Mouse (Mus musculus) CD4-positive helper T cell, adult 2 months (primary cell): ENCODE data around the gene Cttnbp2nl.

ENCODE experiments used
- DNase-seq: peaks from one replicate; pipeline ENCODE4 v3.0.0-alpha.2; 2012; ENCODE audit warnings: low read depth, missing footprints, low spot score

Cttnbp2nl gene

DNA sequence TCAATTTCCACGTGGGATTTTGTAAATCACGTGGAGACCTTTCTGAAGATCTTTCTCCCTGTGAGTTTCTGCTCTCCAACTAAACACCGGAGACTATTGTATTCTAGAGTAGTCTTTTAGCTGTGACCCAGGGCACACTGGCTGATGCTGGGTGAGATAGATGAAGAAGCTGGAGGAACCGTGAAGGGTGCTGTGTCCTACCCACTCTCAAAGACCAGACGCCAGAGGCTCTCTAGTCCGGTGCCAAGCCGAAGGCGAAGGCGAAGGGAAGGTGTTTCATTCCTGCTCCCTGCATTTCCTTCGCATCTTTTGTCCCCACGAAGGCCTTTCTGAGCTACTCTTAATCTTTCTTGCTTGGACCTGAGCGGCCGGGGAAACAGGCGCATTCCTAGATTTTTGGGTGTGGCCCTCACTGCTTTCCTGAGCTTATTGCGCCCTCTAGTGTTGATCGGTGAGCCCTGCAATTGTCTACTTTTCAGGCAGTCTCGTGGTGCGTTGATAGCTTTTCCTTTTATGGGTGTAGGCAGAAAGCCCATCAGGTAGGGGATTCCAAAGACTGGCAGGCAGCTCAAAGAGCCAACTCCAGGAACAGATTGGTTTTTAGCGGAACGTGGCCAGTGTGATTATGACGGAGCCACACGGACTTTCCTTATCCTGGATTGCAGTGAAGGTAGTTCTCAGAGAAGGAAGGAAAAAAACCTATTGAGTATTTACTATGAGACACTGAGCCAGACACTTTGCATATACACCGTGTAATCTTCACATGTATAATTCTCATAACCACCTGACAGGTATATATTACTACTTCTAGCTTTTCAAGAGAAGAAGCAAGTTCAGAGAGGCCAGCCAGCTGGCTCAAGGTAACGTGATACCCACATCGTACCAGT, 5.9 kb upstream of the Cttnbp2nl start:
- DNase-seq: peak; percentile 52

DNA sequence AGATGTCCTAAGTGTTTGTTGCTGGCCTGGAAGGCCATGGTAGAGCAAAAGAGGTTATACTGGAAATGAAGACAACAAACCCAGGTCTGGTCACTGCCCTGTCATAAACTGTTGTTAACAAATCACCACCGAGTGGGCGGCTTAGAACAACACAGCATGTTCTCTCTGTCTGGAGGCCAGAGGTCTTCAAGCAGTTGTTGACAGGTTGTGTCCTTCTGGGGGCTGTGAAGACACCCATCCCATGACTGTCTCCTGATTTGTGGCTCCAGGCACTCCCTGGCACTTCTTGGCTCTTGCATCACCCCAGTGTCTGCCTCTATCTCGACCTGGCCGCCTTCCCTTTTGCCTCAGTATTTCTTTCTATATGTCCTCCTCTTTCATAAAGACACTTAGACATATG, 2.7 kb upstream of the Cttnbp2nl start:
- no peak for DNase-seq

DNA sequence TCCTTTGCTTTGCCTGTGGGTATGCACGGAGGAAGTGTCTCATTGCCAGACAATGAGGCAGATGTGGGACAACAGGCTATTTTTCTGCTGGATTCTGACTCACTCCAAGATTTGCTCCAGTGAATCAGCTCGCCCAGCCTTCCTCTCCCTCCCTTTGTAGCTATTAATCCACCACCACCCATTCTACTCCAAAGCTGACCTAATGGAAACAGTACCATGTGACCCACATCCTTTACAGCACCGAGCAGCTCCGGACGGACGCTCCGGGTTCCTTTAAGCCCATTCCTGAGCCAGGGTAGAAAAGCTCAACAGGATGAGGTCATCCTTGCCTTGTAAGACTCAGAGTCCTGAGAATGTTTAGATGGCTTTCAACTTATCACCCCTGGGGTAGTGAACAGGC, 2.0 kb upstream of the Cttnbp2nl start:
- DNase-seq: no peak

DNA sequence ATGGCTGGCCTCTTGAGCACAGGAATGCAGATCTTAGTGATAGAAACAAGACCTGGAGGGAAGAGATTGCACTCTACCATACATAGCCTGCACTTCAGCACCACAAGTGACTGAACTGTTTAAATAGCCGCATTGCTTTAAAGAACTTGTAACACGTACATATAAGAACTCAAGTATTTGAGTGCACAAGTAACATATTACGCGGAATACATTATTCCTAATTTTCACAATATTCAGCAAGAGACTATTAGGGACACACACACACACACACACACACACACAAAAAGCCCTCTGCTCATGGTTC, 704 bp upstream of the Cttnbp2nl start:
- no peak for DNase-seq

DNA sequence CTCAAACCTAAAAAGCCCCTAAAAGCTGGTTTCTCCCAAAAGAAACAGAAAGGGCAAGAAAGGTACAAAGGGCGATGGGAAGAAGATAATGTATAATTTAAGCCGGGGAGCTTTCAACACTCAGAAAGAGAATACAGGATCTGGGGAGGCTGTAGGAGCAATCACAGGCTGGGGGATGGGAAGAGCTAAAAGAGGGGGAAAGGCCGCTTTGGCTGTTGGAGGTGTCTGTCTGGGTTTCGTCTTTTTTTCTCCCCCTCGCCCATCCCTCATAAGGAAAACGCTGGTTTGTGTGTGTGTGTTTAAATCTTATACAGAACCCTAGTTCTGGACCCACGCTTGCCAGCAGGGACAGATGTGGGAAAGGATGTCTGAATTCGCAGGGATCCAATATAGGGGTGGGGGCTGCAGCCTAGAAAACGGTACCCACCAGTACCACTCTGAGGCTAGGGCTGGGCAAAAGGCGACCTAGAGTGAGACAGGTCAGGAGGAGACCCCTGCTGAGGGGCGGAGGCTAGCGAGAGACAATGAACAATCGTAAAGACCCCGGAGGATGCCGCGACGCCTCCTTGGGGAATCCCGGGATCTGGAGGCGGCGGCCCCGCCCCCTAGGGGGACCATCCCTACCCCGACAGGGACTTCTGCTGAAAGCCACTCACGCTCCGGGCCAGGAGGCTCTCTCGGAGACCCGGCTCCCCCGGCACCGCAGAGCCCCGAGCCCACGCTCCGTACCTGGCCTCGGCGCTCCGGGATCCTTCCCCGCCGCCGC, 592 bp downstream of the Cttnbp2nl start:
- no peak for DNase-seq

DNA sequence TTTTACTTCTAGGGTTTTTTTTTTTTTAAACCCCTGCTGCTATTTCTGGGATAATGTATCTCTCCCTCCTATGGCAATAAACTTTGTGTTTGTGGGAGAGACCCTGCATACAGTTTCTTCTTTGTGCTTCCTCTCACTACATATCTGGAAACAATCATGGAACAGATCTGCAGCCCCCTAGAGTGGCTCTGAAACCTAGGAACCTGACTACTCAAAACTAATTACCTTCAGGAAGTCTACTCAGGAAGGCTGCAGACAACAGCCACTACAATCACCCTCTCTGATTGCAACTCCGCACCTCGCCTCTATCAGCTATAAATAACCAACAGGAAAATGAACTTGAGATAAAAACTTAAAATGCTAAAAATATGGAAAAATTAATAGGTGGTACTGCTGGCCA, 1.8 kb downstream of the Cttnbp2nl start:
- no peak for DNase-seq

DNA sequence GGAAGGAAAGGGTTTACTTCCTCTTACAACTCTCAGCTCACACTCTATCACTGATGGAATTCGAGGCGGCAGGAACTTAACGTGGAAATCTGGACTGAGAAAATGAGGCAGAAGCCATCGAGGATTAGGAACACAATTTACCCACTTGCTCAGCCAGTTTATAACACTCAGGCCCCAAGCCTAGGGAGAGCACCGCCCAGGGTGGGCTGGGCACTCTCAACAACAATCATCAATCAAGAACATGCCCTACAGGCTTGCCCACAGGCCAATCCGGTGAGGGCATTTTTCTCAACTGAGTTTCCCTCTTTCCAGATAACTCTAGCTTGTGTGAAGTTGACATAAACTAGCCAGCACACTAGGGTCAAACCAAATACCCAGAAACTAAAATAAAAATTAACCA, 3.1 kb downstream of the Cttnbp2nl start:
- DNase-seq: no peak

DNA sequence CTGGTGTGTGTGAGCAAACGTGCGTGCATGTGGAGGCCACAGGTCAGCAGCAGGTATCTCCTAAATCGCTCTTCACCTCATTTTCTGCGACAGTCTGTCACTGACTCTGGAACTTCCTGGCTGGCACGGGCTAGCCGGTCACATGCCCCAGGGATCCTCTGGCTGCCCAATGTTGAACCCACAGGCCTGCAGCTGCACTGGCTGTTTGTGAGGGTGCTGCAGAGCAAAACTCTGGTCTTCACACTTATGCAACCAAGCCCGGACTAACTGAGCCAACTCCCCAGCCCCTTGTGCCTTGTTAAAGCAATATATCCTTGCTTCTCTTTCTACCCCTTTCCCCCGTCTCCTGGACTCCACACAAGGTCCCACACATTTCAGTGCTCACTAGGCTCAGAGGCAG, 5.3 kb downstream of the Cttnbp2nl start:
- no peak for DNase-seq

DNA sequence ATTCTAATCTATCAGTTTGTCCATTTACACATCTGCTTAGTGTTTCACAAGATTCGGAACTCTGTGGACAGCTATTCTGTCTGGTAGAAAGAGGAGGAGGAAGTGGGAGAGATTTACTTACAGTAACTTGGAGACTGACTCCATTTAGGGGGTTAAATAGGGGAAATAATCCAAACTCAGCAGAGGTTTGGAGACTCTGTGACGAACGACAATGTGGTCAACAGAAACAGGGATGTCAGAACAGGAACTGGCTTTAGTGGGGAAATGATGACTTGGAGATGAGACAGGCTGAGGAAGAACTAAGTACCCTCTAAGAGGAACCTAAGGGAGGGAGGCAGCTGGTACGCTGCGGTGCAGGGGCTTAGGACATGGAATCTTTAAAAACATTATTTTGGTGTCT, 6.1 kb downstream of the Cttnbp2nl start:
- no peak for DNase-seq

DNA sequence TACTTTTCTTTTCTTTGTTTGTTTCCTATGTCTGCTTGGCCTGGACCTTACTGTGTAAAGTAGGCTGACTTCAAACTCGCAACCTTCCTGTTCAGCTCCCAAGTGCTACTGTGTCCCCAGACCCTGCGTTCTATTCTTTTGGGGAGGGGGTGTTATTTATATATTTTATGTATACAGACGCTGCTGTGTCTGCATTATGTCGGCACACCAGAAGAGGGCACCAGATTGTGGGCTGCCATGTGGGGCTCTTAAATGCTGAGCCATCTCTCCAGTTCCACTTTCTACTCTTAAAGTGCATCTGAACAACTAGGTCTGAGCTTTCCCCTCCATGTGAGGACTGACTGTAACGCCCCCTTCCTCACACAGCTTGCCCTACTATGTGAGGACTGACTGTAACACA, 9.2 kb downstream of the Cttnbp2nl start:
- no peak for DNase-seq

DNA sequence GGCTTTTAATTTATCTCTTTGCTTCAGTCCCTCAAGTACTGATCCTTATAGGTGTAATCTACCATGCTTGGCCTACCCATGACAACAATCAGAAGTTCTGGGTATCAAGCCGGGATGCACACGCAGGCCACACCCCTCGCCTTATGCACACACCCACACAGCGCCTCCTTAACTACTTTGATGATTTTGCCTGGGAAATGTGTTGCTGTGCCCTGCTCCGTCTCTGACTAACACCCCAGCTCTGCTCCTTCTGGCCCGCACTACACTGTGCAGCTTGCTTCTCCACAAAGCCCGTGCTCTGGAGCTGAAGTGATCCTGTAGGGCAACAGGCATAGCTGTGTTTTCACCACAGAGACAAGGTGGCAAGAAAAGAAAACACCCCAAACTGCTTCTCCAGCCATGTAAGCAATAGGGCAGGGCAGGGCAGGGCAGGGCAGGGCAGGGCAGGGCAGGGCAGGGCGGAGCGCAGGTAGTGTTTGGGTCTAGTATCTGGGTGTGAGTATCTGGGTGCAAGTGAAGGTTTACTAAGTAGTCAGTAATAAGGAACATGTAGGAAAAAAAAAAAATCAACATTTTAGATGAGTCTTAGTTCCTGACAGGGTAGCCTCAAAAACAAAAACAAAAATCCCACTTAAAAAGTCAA, 11.8 kb downstream of the Cttnbp2nl start:
- DNase-seq: no peak

DNA sequence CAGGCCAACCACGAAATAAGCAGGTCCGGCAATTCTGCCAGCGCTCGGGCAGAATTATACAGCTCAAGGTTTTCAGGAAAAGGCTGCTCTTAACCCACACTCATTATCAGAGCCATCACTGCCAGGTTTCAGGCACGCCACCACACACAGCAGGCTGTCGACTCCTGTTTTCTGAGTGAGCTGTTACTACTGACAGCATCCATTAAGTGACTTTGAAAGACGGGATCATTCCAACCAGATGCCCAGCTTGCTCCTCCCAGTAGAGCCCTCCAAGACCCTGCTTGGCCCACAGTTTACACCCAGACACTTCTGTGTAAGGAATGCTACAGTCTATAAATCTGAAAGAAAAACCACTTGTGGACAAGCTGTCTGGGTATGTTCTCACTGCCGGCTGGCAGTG, 12.9 kb downstream of the Cttnbp2nl start:
- no peak for DNase-seq

DNA sequence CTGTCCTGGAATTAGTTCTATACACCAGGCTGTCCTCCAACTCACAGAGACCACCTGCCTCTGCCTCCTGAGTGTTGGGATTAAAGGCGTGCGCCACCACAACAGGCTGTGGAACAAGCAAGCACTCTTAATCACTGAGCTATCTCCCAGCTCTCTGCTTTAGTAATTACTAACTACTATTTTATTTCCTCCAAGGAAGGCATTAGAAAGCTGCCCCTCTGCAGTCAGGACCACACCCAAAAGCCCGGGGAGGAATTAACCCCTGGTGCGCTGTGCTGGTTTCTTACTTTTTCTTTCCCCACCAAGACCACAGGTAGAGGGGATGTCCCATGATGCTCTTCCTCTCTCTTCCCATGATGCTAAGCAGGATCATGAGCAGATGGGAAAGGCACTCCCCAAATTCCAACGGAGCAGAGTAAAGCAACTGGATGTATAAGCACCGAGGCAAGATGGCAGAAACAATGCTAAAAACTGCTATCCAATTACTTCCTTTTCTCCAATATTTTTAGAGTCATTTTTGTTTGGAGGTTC, 15.6 kb downstream of the Cttnbp2nl start:
- no peak for DNase-seq

DNA sequence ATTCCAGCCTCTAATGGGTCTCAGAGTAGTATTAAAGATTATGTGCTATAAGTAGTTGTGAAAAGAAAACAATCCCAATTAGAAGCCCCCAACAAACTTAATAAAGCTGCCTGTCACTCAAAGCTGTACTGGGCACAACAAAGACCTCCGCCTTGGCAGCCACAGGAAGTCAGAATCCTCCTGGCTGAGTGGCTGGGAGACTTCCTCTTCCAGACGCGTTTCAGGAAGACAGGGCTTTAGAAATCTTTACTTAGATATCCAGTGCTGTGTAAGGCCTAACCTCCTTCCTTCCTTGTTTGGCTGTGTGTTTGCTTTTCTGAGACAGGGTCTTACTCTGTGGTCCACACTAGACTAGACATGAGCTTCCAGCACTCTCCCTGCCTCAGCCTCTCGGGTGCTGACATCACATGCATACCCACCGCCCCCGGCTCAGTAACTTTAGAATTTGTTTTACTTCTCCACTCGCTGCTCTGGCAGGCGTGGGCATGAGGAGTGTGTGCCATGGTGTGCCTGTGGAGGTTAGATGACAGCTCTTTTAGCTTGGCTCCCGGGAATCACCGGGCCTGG, 16.6 kb downstream of the Cttnbp2nl start:
- DNase-seq: no peak

DNA sequence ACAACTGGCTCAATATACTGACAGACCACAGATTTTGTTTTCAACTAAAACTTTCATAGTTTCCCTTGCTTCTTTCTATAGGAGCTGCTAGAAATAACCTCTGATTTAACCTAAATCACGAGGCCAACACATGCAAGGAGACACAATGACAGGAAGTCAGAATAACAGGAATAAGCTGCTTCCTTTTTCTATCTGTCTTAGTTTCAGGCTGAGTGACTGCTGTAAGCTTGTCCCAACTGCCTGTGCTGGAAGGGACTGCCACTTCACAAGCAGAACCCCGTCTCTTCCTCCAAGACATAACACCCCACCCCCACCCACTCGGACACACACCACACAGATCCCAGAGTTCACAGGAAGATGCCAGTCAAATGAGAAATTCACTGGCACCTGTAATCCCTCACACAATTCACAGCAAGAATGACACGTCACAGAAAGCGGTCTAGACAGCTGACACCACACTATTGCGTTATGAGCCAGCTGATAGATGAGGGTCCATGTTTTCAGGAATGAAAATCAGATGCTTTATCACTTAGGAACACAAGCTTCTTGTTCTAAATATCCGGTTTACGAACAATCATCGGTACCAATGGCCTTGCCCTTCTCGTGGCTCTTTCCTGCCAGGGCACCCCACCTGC, 29.5 kb downstream of the Cttnbp2nl start:
- no peak for DNase-seq

DNA sequence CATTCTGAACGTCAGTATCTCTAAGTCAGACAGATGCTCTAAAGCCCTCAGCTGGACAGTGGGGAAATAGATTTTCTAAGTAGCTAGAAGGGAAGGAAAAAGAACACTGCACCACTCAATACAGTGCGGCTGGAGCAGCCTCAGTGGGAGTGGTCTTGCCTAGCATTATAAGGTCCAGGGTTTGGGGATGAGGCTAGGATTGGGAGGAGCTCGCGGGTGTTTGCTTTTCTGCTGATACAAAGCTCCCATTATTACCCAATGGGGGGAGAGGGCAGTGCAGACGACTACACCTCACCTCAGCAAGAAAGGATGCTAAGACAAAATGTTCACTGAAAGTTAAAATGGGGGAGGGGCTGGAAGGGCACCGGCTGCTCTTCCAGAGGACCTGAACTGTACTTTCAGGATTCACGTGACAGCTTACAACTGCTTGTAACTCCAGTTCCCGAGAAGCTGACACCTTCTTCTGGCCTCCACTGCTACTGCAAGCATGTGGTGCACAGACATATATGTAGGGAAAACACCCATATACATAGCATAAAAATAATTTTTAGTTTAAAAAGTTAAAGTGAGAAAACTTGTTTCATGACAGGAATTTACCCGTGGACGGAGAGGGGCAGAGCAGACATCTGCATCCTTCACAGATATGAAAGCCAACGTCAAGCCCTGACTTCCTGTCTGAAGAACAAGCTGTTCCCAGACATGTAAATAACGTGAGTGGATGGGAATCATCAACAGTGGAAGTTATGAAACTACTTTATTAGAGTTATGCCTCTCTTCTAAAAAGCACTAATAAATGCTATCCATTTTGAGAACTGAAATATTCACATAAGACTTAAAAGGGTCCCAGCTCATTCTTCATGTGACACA, 32.9 kb downstream of the Cttnbp2nl start:
- DNase-seq: no peak

DNA sequence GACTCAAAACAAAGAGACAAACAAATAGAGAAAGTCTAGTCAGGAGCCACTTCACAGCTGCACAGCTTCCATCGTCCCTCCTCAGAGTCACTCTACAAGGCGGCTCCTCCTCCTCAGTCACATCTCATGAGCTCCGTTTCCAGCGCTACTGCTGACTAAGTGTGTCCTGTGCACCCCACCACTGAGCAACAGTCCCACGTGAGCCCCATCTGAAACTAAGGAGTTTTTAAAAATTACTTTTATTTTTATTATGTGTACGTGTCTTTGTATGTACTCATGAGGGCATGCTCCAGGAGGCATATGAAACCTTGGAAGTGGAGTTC, 34.2 kb downstream of the Cttnbp2nl start:
- DNase-seq: no peak

DNA sequence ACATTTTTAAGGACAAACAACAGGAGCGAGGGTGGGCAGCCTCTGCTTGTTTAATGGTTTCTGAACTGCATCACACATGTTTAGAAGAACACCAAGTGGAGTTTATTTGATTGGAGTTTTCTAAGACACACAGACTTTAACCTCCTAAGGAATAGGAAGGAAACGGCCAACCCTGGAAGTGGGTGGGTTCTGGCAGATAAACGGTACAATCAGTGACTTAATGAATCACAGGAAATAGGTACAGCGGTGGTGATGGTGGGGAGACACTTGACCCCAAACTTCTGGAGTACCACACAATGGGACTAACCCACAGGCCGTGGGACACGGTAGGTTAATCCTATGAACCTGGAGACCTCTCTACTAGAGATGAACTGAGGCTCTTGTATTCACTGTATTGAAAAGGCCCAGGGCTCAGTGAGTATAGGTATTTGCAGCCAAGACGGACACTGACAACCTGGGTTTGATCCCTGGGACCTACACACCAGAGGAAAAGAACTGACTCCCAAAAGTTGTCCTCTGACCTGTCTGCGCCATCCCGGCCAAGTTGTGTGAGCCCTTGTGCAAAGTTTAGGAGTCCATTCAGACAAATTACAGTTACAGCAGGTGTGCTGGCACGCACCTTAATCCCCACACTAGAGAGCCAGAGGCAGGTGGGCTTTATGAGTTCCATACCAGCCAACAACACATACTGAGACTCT, 34.7 kb downstream of the Cttnbp2nl start:
- DNase-seq: no peak

DNA sequence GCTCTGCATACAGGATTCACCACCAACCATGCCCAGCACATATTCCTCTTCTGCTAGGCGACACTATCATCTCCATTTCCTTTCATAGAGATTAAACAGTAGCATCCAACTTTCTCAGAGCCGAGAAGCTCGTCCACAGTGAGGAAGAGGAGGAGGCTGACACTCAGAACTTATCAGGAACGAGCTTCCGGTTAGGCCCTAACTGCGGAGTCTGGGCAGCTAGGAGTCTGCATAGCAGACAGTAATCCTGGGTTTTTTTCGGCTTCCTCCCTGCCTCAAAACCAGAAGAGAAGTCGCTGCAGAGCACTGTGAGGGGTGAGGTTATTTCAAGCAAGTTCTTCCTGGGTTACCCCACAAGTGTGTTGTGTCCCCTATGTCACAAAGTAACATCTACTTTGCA, 35.6 kb downstream of the Cttnbp2nl start:
- no peak for DNase-seq

DNA sequence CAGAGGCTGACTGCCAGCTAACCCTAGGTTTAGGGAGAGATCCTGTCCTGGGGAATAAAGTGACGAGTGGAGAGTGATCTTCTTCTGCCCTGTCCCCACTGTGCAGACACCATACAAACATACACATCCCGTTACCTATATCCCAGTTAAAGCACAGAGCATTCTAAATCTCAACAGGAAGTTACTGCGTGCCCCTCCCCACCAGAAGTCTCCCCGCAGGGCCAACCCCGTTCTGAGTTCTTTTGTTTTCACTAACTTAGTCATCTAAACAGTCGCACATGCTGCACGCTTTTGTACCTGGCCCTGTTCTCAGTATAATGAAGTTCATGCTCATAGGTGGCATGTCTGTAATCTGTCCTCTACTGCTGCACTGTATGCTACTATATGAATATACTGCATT, 36.7 kb downstream of the Cttnbp2nl start:
- no peak for DNase-seq
